Mouse (Mus musculus) liver, embryonic 14.5 days (tissue): Measurements from ENCODE around the gene Cd3d.

Experiments
- CTCF ChIP-seq: IDR thresholded peaks from 2 replicates; pipeline ENCODE4 v1.5.1; 2016; ENCODE audit warnings: antibody characterized with exemption, low read depth, control low read depth
- EP300 ChIP-seq: IDR thresholded peaks from 2 replicates; pipeline ENCODE4 v1.6.1; 2016; ENCODE audit warnings: antibody characterized with exemption, low read depth

- TF ChIP-seq CTCF (no peak), EP300 (no peak)
Observed at GRCm38 (mm10) chr9:45007404-45007803, 25.8 kb downstream of the Cd3d start.
